Comparison of ENCODE assay signal across 8 mouse cellular contexts in the genomic region with DNA sequence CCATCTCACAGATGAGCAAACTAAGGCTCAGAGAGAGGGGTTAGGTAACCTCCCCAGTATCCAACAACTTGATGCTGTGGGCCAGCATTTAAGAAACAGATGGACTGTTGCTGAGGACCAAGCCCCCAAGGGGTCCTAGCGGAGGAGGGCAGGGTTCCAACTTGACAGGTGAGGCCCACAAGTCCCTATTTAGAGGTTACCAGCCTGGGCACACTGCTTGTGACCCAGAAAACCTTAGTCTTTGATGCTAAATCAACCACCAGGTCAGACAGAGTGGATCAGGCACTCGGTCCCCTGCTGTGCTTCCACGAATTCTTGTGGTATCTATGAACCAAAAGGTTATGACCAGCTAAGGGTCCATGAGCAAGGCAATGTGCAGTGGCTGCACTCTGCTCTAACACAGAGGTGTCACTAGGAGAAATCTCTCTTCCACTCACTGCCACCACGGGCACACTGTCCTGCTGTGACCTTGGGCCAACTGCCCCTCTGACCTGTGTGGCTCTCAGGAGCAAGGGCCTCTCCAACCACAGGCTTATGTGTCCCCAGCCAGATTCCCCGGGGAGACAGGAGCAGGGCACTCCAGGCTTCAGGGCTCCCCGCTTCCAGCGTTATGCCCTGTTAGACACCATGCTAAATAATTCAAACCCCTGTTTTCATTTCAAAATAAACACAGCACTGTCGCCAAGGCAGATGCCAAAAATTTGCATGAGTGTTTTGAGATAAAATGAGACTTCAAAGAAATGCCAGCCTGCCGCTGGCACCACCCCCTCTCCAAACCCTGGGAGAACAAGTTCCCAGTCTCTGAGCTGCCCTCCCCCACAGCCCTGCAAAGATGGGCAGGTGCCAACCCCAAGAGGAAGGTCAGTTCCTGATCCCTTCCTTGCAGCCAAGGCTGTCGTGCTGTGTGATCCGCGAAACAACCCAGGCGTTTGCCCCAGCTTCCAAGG. TPM values are rescaled to one million over a fixed set of nuclear protein-coding genes. Genes with fewer than 3 reads are reported as not detected.
DNase-seq lines count a peak whose midpoint lies in the region; ATAC-seq and TF ChIP-seq lines count a peak whose summit lies in the region.

No protein-coding gene starts in this region.

- H3K9ac ChIP-seq in heart, embryonic 11.5 days (ENCODE audit: low read depth, low read length): no peak overlapping the region
- no peak overlapping the region for H3K9ac ChIP-seq in midbrain, embryonic 12.5 days (replicated peaks)

- H3K4me3 ChIP-seq in cerebellum, adult 2 months (replicated peaks; ENCODE audit: insufficient read depth, low read depth, low read length): no peak overlapping the region
- no peak overlapping the region for H3K4me3 ChIP-seq in heart, embryonic 11.5 days (ENCODE audit: low read depth, low read length)
- H3K4me3 ChIP-seq in midbrain, embryonic 12.5 days: no peak overlapping the region

- TF ChIP-seq POLR2A in cerebellum, adult 2 months (IDR thresholded peaks at IDR 0.05; ENCODE audit: borderline replicate concordance, insufficient read depth, low read length): no peak

- peaks cover 51% of the 10 kb centered on the region for H3K4me1 ChIP-seq in cerebellum, adult 2 months (ENCODE audit: control insufficient read depth, insufficient read depth, low read length)
- peaks cover 78% of the 10 kb centered on the region for H3K4me1 ChIP-seq in heart, embryonic 11.5 days (ENCODE audit: control insufficient read depth, insufficient read depth, low read length)
- H3K4me1 ChIP-seq in midbrain, embryonic 12.5 days: peaks cover 81% of the 10 kb centered on the region

- H3K9me3 ChIP-seq in heart, embryonic 11.5 days (replicated peaks; ENCODE audit: control insufficient read depth, low read length): no peaks in the 10 kb centered on the region
- no peaks in the 10 kb centered on the region for H3K9me3 ChIP-seq in midbrain, embryonic 12.5 days

- TF ChIP-seq CTCF in cerebellum, adult 2 months (IDR thresholded peaks at IDR 0.05; ENCODE audit: borderline replicate concordance, insufficient read depth, low read depth, low read length): no peak

- no peaks in the 10 kb centered on the region for H3K36me3 ChIP-seq in heart, embryonic 11.5 days (ENCODE audit: control insufficient read depth, insufficient read depth, low read length)
- no peaks in the 10 kb centered on the region for H3K36me3 ChIP-seq in midbrain, embryonic 12.5 days

- ATAC-seq in heart, embryonic 11.5 days (replicated peaks; ENCODE audit: insufficient number of reproducible peaks, low FRiP score, low TSS enrichment): no peak
- no peak for ATAC-seq in midbrain, embryonic 12.5 days (ENCODE audit: low FRiP score, low read depth)

- no peak overlapping the region for H3K27ac ChIP-seq in cerebellum, adult 2 months (ENCODE audit: insufficient read depth, low read length)
- no peak overlapping the region for H3K27ac ChIP-seq in heart, embryonic 11.5 days (ENCODE audit: low read depth, low read length)
- H3K27ac ChIP-seq in midbrain, embryonic 12.5 days (replicated peaks): peak overlapping the region; percentile 15

- H3K4me2 ChIP-seq in heart, embryonic 11.5 days: peak overlapping the region; percentile 14; the same call in 1 of the 2 replicates
- H3K4me2 ChIP-seq in midbrain, embryonic 12.5 days (replicated peaks): 0 out of 2 replicates have a peak overlapping the region, but pooled peaks have one; percentile 95

- no peaks in the 10 kb centered on the region for H3K27me3 ChIP-seq in cerebellum, adult 2 months (ENCODE audit: control insufficient read depth, insufficient read depth, low read length)
- no peaks in the 10 kb centered on the region for H3K27me3 ChIP-seq in heart, embryonic 11.5 days (ENCODE audit: control insufficient read depth, insufficient read depth, low read length)
- H3K27me3 ChIP-seq in midbrain, embryonic 12.5 days: 0 out of 2 replicates have a peak, but pooled peaks cover 2% of the 10 kb centered on the region

- DNase-seq in layer of hippocampus, adult 18-20 months (ENCODE audit: low spot score in 2 of 2): peak; percentile 54 to 75
- no peak for DNase-seq in layer of hippocampus, adult 9-10 months (ENCODE audit: low spot score)
- peak; percentile 68 to 75 for DNase-seq in cerebellum, adult 2 months
- peak; percentile 88 to 89 for DNase-seq in kidney, postnatal 36 days
- no peak for DNase-seq in embryo, embryonic 10 days (ENCODE audit: low spot score)
- DNase-seq in spleen, adult 18-20 months: no peak

- WGBS in cerebellum, adult 2 months: 16% methylated on average over 13 of the region's 13 CpGs
- 54% methylated on average over 13 of the region's 13 CpGs for WGBS in heart, embryonic 11.5 days (ENCODE audit: insufficient replicate concordance)
- WGBS in midbrain, embryonic 12.5 days: 52% methylated on average over 13 of the region's 13 CpGs

RNA-seq across cellular contexts. Expression of a gene that starts 4.0 kb away (rescaled TPM):
- 100 to 1,000 TPM; 291 to 298 TPM for total RNA-seq in layer of hippocampus, adult 18-20 months (2021)
- 86.8 and 93.2 TPM in 2 replicates for polyA plus RNA-seq in cerebellum, adult 2 months (2012; rRNA removed)
- polyA plus RNA-seq in heart, embryonic 11.5 days (2014; fragmentation: Nextera tagmentation; extraction: Ambion mirVana): 14.3 and 18.8 TPM in 2 replicates
- 24.5 and 25.1 TPM in 2 replicates for polyA plus RNA-seq in midbrain, embryonic 12.5 days (2016; fragmentation: Nextera tagmentation; extraction: Ambion mirVana)

Comparison
In these comparisons a context has a peak if more than half of its experiments do, and no peak if none do; other contexts are left out.
1. DNase-seq: peak in layer of hippocampus, adult 18-20 months (2 of 2), cerebellum, adult 2 months (2 of 2) and kidney, postnatal 36 days (2 of 2); none in layer of hippocampus, adult 9-10 months (single experiment), embryo, embryonic 10 days (single experiment) and spleen, adult 18-20 months (0 of 2).